Mouse (Mus musculus): ENCODE results near the gene Atg2a. TPM values are rescaled to one million over a fixed set of nuclear protein-coding genes. Genes with fewer than 3 reads are reported as not detected.

Gene Atg2a
- polyA plus RNA-seq, 1 experiment from 2014 or later: 9.9 TPM

- Histone ChIP-seq H3K36me3 (ENCODE audit: inconsistent target) (peaks cover 11% of the 10 kb centered on the region; the same call in 1 of the 2 replicates), H3K4me3 (ENCODE audit: inconsistent target) (peak within 1 kb of the TSS; percentile 83), H3K27ac (peak within 1 kb of the TSS; percentile 98), H3K79me2 (ENCODE audit: inconsistent target) (peaks cover 49% of the 10 kb centered on the region)
- WGBS (ENCODE audit: missing documents): 1% methylated on average over 91 of the region's 106 CpGs
Observed at GRCm38 (mm10) chr19:6276426-6277421, 35.3 kb downstream of the Atg2a start, which contains the start of gene Ehd1. TSS of gene Ehd1 (plus strand) at chr19:6276725.

GRCm38 (mm10) chr19:6277661-6278438 lies 36.4 kb downstream of the Atg2a start:
- H3K27ac ChIP-seq: peak overlapping the region; percentile 82
- peak overlapping the region; percentile 83 for H3K4me3 ChIP-seq (ENCODE audit: inconsistent target)
- 18% methylated on average over 10 of the region's 10 CpGs for WGBS (ENCODE audit: missing documents)
- peaks cover 21% of the 10 kb centered on the region; the same call in 1 of the 2 replicates for H3K36me3 ChIP-seq (ENCODE audit: inconsistent target)
- H3K79me2 ChIP-seq (ENCODE audit: inconsistent target): peaks cover 60% of the 10 kb centered on the region

- H3K36me3 ChIP-seq (ENCODE audit: inconsistent target): peaks cover 27% of the 10 kb centered on the region
- H3K4me3 ChIP-seq (ENCODE audit: inconsistent target): peak overlapping the region; percentile 83
- 51% methylated on average over 6 of the region's 6 CpGs for WGBS (ENCODE audit: missing documents)
- H3K27ac ChIP-seq: peak overlapping the region; percentile 82
- H3K79me2 ChIP-seq (ENCODE audit: inconsistent target): peaks cover 67% of the 10 kb centered on the region
Observed at GRCm38 (mm10) chr19:6278439-6279073, 37.1 kb downstream of the Atg2a start.

- H3K4me3 ChIP-seq (ENCODE audit: inconsistent target): no peak overlapping the region
- peaks cover 78% of the 10 kb centered on the region for H3K79me2 ChIP-seq (ENCODE audit: inconsistent target)
- 0 out of 2 replicates have a peak overlapping the region, but pooled peaks have one; percentile 82 for H3K27ac ChIP-seq
- 98% methylated on average over 6 of the region's 6 CpGs for WGBS (ENCODE audit: missing documents)
- H3K36me3 ChIP-seq (ENCODE audit: inconsistent target): peaks cover 34% of the 10 kb centered on the region
Observed at GRCm38 (mm10) chr19:6279481-6280144, 38.1 kb downstream of the Atg2a start.

GRCm38 (mm10) chr19:6280554-6280953 lies 39.1 kb downstream of the Atg2a start:
- Histone ChIP-seq H3K4me3 (ENCODE audit: inconsistent target) (no peak overlapping the region), H3K79me2 (ENCODE audit: inconsistent target) (peaks cover 87% of the 10 kb centered on the region), H3K36me3 (ENCODE audit: inconsistent target) (peaks cover 41% of the 10 kb centered on the region), H3K27ac (no peak overlapping the region)
- WGBS (ENCODE audit: missing documents): 93% methylated on average over 7 of the region's 7 CpGs

GRCm38 (mm10) chr19:6281122-6282020 lies 39.9 kb downstream of the Atg2a start:
- Histone ChIP-seq H3K36me3 (ENCODE audit: inconsistent target) (peaks cover 47% of the 10 kb centered on the region), H3K27ac (no peak overlapping the region), H3K4me3 (ENCODE audit: inconsistent target) (no peak overlapping the region), H3K79me2 (ENCODE audit: inconsistent target) (peaks cover 95% of the 10 kb centered on the region)
- WGBS (ENCODE audit: missing documents): 91% methylated on average over 14 of the region's 14 CpGs

GRCm38 (mm10) chr19:6283001-6283400 lies 41.5 kb downstream of the Atg2a start:
- Histone ChIP-seq H3K4me3 (ENCODE audit: inconsistent target) (no peak overlapping the region), H3K36me3 (ENCODE audit: inconsistent target) (peaks cover 47% of the 10 kb centered on the region), H3K79me2 (ENCODE audit: inconsistent target) (peaks cover 100% of the 10 kb centered on the region), H3K27ac (no peak overlapping the region)
- 80% methylated on average over 5 of the region's 5 CpGs for WGBS (ENCODE audit: missing documents)

GRCm38 (mm10) chr19:6284502-6284901 lies 43.0 kb downstream of the Atg2a start:
- Histone ChIP-seq H3K79me2 (ENCODE audit: inconsistent target) (peaks cover 100% of the 10 kb centered on the region), H3K27ac (no peak overlapping the region), H3K36me3 (ENCODE audit: inconsistent target) (peaks cover 47% of the 10 kb centered on the region), H3K4me3 (ENCODE audit: inconsistent target) (no peak overlapping the region)
- 94% methylated on average over 12 of the region's 12 CpGs for WGBS (ENCODE audit: missing documents)

GRCm38 (mm10) chr19:6285226-6285625 lies 43.8 kb downstream of the Atg2a start:
- Histone ChIP-seq H3K36me3 (ENCODE audit: inconsistent target) (peaks cover 47% of the 10 kb centered on the region), H3K27ac (no peak overlapping the region), H3K4me3 (ENCODE audit: inconsistent target) (no peak overlapping the region), H3K79me2 (ENCODE audit: inconsistent target) (peaks cover 100% of the 10 kb centered on the region)
- WGBS (ENCODE audit: missing documents): 87% methylated on average over 8 of the region's 8 CpGs

GRCm38 (mm10) chr19:6285632-6286433 lies 44.4 kb downstream of the Atg2a start:
- Histone ChIP-seq H3K79me2 (ENCODE audit: inconsistent target) (peaks cover 100% of the 10 kb centered on the region), H3K36me3 (ENCODE audit: inconsistent target) (peaks cover 45% of the 10 kb centered on the region), H3K4me3 (ENCODE audit: inconsistent target) (no peak overlapping the region), H3K27ac (no peak overlapping the region)
- 89% methylated on average over 7 of the region's 7 CpGs for WGBS (ENCODE audit: missing documents)

GRCm38 (mm10) chr19:6286434-6287401 lies 45.2 kb downstream of the Atg2a start:
- H3K79me2 ChIP-seq (ENCODE audit: inconsistent target): peaks cover 100% of the 10 kb centered on the region
- peaks cover 36% of the 10 kb centered on the region for H3K36me3 ChIP-seq (ENCODE audit: inconsistent target)
- no peak overlapping the region for H3K27ac ChIP-seq
- 97% methylated on average over 18 of the region's 19 CpGs for WGBS (ENCODE audit: missing documents)
- H3K4me3 ChIP-seq (ENCODE audit: inconsistent target): no peak overlapping the region

Measured in macrophage (primary cell).